Mouse (Mus musculus) spleen, adult 2 months (tissue): ENCODE results near the gene 6030408B16Rik. TPM values are rescaled to one million over a fixed set of nuclear protein-coding genes. Genes with fewer than 3 reads are reported as not detected.

Experiments
- DNase-seq, 2 experiments: peaks; one replicate each; pipeline versions ENCODE4 v3.0.0 to v3.0.0-alpha.2; 2012 to 2021; ENCODE audit warnings: low spot score in 2 of 2, low read depth in 1 of 2
- H3K27ac ChIP-seq: fragments of 200-500 bp; 2 replicates; pipeline ENCODE4 v1.5.1; 2012; ENCODE audit warnings: low read length, inconsistent platforms; ENCODE audit not compliant: insufficient read depth
- H3K27me3 ChIP-seq: fragments of 200-500 bp; 2 replicates; pipeline ENCODE4 v1.6.1; 2012; ENCODE audit warnings: mild to moderate bottlenecking, moderate library complexity, low read length, inconsistent platforms; ENCODE audit not compliant: control insufficient read depth, insufficient read depth
- H3K36me3 ChIP-seq: fragments of 200-500 bp; 2 replicates; pipeline ENCODE4 v1.6.1; 2012; ENCODE audit warnings: mild to moderate bottlenecking, low read length, inconsistent platforms; ENCODE audit not compliant: control insufficient read depth, insufficient read depth
- H3K4me1 ChIP-seq: fragments of 200-500 bp; 2 replicates; pipeline ENCODE4 v1.6.1; 2011; ENCODE audit warnings: inconsistent platforms; ENCODE audit not compliant: control insufficient read depth, insufficient read depth, insufficient read length
- H3K4me3 ChIP-seq: fragments of 200-500 bp; 2 replicates; pipeline ENCODE4 v1.5.1; 2011; ENCODE audit warnings: mild to moderate bottlenecking, inconsistent platforms; ENCODE audit not compliant: insufficient read depth, insufficient read length; ENCODE audit errors: extremely low read depth
- CTCF ChIP-seq: fragments of 200-500 bp; IDR thresholded peaks from 2 replicates; pipeline ENCODE4 v1.5.1; 2011; ENCODE audit warnings: mild to moderate bottlenecking, inconsistent platforms; ENCODE audit not compliant: insufficient read depth, insufficient read length, insufficient replicate concordance; ENCODE audit errors: extremely low read depth
- POLR2A ChIP-seq: fragments of 200-500 bp; IDR thresholded peaks from 2 replicates; pipeline ENCODE4 v1.6.1; 2011; ENCODE audit warnings: low read depth, low read length, inconsistent platforms
- WGBS: fragments of 180-500 bp; shearing (Covaris S2); methylation state at CpG from one replicate; pipeline ENCODE4 v1.1.7; 2018; 5-methylcytosine and 5-hydroxymethylcytosine counted together
- polyA plus RNA-seq: library from polyadenylated mRNA; depleted of rRNA; stranded (reverse); fragments of >200 nt; gene quantifications from 2 replicates; pipeline ENCODE4 v1.2.3, GENCODE M21; 2012

6030408B16Rik gene
- polyA plus RNA-seq, 1 experiment, result 0.25 TPM

DNA sequence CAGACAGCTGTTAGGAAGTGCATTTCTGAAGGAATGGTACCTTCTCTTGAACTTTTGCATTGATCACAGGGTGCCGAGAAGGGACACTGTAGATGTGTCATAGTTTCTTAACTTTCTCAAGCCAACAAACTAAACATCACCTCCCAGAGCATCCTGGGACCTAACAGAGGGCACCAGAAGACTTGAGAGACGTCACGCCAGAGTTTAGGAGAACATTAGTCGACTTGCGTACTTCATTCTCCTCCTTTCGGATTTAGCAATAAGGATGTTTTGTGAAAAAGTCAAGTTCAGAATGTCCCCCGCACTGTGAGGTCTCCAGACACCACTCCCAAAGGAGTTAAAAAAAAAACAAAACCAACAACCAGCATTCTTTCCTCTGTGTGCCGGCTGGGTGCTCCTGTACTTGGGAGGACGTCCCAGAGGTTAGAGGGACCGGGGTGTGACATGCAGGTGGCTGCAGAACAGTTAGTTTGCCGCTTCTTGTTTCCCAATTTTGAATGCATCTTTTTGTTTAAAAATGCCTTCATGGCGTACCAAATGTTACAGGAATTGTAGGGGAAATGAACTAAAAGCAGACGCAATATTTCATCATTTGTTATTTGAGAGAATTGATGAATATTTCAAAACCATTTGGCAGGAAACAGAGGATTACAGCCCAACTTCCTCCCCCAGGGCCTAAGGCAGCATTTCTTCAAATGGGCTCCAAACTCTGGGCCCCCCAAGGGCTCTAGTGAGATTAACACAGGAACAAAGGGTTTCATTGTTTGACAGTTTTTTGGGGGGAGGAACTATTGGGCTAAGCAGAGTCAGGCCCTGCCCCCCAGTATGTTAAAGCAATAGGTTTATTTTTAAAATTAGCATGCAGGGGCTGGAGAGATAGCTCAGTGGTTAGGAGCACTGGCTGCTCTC lies 15.7 kb downstream of the 6030408B16Rik start:
- no peak for TF ChIP-seq CTCF
- no peak for TF ChIP-seq POLR2A
- Histone ChIP-seq H3K4me1 (no peaks in the 10 kb centered on the region; the same call in 1 of the 2 replicates), H3K27me3 (no peaks in the 10 kb centered on the region), H3K4me3 (no peak overlapping the region), H3K36me3 (no peaks in the 10 kb centered on the region), H3K27ac (no peak overlapping the region)
- no peak for DNase-seq
- WGBS, result 38% methylated on average over 13 of the region's 13 CpGs

DNA sequence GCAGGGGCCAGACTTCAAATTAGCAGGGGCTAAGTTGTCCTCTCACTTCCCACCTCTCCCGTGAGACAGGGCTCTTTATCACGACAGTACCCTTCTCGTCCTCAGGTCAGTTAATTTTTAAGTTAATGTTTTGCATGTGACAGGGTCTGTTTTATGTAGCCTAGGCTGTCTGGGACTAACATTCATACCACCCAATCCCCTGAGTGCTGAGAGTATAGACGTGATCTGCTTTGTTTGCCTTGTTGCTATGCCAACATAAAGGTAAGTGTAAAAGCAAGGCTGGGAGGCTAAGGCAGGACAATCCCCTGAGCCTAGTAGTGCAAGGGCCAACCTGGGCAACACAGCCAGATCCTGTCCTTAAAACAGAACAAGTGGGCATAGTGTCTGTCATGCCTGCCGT lies 16.5 kb downstream of the 6030408B16Rik start:
- WGBS, result 52% methylated on average over 5 of the region's 5 CpGs
- no peaks in the 10 kb centered on the region for H3K36me3 ChIP-seq
- H3K27me3 ChIP-seq, result no peaks in the 10 kb centered on the region
- H3K4me1 ChIP-seq, result no peaks in the 10 kb centered on the region; the same call in 1 of the 2 replicates
- TF ChIP-seq POLR2A, result no peak
- no peak for TF ChIP-seq CTCF
- H3K27ac ChIP-seq, result no peak overlapping the region
- H3K4me3 ChIP-seq, result no peak overlapping the region
- DNase-seq, result no peak

DNA sequence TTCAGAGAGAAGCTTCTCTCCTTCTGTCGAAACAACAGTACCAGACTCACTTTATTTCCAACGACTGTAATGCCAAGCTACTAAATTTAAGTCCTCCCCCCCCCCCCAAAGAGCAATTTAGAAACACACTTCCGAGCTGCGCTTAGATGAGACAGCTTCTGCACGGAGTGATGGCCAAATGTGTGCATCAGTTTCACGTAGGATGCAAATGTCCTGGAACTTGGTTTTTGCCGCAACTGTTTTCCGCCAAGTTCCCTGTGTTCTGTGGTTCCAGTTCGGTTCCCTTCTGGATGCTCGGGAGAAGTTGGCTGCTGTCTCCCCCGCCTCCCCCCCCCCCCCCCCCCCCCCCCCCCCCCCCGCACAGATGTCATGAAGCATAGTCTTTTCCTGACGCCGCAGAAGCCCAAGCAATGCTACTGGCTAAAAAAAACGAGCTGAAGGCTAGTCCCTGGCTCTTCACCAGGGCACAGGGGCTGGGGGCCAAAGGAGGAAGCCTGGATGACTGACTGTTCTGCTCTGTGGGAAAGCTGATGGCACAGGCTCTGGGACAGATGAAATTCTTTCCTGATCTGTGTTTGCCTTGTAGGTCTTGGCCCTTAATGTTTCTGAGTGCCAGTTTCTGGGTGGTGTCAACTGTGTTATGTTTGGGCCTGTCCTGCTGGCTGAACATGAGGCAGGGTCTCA lies 18.2 kb downstream of the 6030408B16Rik start:
- no peak overlapping the region for H3K4me3 ChIP-seq
- no peak for DNase-seq
- no peaks in the 10 kb centered on the region for H3K27me3 ChIP-seq
- no peak for TF ChIP-seq CTCF
- WGBS, result 34% methylated on average over 15 of the region's 15 CpGs
- H3K36me3 ChIP-seq, result no peaks in the 10 kb centered on the region
- H3K27ac ChIP-seq, result no peak overlapping the region
- peaks cover under 1% of the 10 kb centered on the region; the same call in 1 of the 2 replicates for H3K4me1 ChIP-seq

DNA sequence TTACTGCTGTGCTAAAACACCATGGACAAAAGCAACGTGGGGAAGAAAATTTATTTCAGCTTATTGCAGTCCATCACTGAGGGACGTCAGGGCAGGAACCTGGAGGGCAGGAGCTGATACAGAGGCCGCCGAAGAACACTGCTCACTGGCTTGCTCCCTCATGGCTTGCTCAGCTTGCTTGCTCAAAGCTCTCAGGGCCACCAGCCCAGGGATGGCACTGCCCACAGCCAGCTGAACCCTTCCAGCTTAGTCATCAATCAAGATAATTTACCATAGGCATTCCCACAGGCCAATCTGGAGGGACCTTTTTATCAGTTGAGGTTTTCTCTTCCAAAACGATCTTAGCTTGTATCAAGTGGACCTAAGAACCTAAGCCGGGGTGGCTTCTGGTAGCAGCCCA lies 19.0 kb downstream of the 6030408B16Rik start:
- H3K27me3 ChIP-seq, result no peaks in the 10 kb centered on the region
- DNase-seq, result no peak
- peaks cover 5% of the 10 kb centered on the region; the same call in 1 of the 2 replicates for H3K4me1 ChIP-seq
- 80% methylated on average over 6 of the region's 6 CpGs for WGBS
- TF ChIP-seq CTCF, result no peak
- TF ChIP-seq POLR2A, result no peak
- no peak overlapping the region for H3K27ac ChIP-seq
- H3K4me3 ChIP-seq, result no peak overlapping the region
- H3K36me3 ChIP-seq, result no peaks in the 10 kb centered on the region

DNA sequence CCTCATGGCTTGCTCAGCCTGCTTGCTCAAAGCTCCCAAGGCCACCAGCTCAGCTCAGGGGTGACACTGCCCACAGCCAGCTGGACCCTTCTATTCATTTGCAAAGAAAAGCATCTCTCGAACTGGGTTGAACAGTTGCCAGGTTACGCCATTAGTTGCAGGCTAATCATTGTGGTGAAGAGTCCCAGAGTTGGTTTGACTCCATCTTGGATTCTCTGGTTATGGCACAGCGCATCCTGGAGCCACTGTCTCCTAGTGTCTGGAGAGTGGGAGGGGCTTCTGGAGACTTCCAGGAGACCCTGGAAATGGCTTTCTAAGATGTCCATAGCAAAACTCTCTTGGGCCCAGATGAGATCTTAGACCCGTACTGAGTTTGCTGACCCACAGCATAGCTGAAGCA lies 22.4 kb downstream of the 6030408B16Rik start:
- WGBS, result 91% methylated on average over 4 of the region's 4 CpGs
- TF ChIP-seq CTCF (no peak), POLR2A (no peak)
- Histone ChIP-seq H3K27ac (no peak overlapping the region), H3K27me3 (no peaks in the 10 kb centered on the region), H3K4me1 (peaks cover 18% of the 10 kb centered on the region; the same call in 1 of the 2 replicates), H3K4me3 (no peak overlapping the region), H3K36me3 (no peaks in the 10 kb centered on the region)
- DNase-seq, result no peak

DNA sequence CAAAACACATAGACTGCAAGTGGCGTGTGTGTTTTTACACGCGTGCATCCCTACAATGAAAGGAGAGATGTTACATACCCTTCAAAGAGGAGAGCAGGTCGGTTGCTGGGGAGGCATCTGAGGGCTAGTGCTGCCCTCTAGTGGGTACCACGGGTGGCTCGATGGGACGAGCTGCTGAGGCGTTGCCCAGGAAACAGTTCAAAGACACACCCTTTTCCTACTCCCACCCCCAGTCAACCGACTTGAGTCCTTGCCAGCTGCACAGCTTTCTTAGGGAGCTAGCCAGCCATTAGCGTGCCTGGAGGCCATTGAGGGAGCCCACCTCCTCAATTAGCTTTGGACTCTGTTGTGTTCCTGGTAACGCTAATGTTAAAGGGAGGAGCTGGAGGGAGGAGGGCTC lies 22.8 kb downstream of the 6030408B16Rik start:
- TF ChIP-seq POLR2A (no peak), CTCF (peak; percentile 92)
- H3K27me3 ChIP-seq, result no peaks in the 10 kb centered on the region
- peak overlapping the region; percentile 67 for H3K4me3 ChIP-seq
- H3K4me1 ChIP-seq, result peaks cover 21% of the 10 kb centered on the region; the same call in 1 of the 2 replicates
- WGBS, result under 1% methylated on average over 11 of the region's 11 CpGs
- H3K27ac ChIP-seq, result no peak overlapping the region
- DNase-seq, result peak; percentile 70 to 83
- H3K36me3 ChIP-seq, result no peaks in the 10 kb centered on the region

DNA sequence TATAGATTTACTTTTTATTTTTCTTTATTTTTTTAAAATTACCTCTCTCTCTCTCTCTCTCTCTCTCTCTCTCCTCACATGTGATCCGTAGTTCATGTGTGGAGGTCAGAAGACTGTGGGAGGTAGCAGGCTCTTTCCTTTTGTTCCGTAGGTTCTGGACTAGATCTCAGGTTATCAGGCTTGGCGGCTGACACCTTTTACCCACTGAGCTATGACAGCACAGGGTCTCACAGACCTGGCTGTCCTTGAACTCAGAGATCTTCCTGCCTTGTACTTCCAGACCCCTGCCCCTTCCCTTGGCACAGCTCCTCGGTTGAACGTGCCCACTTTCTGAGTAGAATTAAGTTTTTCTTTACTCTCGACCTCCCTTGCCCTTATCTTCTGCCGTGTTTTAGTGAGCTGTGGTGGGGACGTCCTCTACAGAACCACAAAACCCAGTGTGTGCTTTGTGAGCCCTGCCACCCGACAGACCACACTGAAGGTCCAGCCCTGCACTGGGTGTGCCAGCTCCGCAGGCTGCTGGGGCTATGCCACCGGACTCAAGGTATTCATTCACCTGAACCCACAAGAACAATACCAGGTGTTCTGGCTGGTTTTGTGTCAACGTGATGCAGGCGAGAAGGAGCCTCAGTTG lies 23.4 kb downstream of the 6030408B16Rik start:
- no peak for TF ChIP-seq CTCF
- TF ChIP-seq POLR2A, result no peak
- H3K4me3 ChIP-seq, result no peak overlapping the region
- no peak for DNase-seq

More for the DNA sequence above, 23.4 kb downstream of the 6030408B16Rik start:
- Histone ChIP-seq H3K27ac (no peak overlapping the region), H3K27me3 (no peaks in the 10 kb centered on the region), H3K4me1 (peaks cover 21% of the 10 kb centered on the region; the same call in 1 of the 2 replicates), H3K36me3 (no peaks in the 10 kb centered on the region)
- WGBS, result 14% methylated on average over 13 of the region's 13 CpGs
